Mouse (Mus musculus): ENCODE data around the gene Kdelr1. TPM values are rescaled to one million over a fixed set of nuclear protein-coding genes. Genes with fewer than 3 reads are reported as not detected.
A peak's percentile ranks its signal among the peaks of the same experiment; 100 is the strongest.
"Not testable (repeated sequence)": the region's sequence is repeated elsewhere in the genome, so short reads cannot be mapped to it uniquely, and the experiment has no call there.

Kdelr1 gene
- polyA plus RNA-seq, 1 experiment from 2014 or later: 74.4 TPM

GRCm38 (mm10) chr7:45870282-45871058, 2.1 kb upstream of the Kdelr1 start:
- ATAC-seq (ENCODE audit: insufficient number of reproducible peaks, insufficient read depth, low FRiP score, low TSS enrichment, low read depth): no peak
- H3K36me3 ChIP-seq: peaks cover 14% of the 10 kb centered on the region
- no peak overlapping the region for H3K27ac ChIP-seq
- H3K4me2 ChIP-seq: peak overlapping the region; percentile 70
- no peaks in the 10 kb centered on the region for H3K9me3 ChIP-seq
- peaks cover 53% of the 10 kb centered on the region for H3K27me3 ChIP-seq
- WGBS: 1% methylated on average over 30 of the region's 30 CpGs
- peak overlapping the region; percentile 36 for H3K4me3 ChIP-seq
- H3K4me1 ChIP-seq: peaks cover 56% of the 10 kb centered on the region
- peak overlapping the region; percentile 71 for H3K9ac ChIP-seq

GRCm38 (mm10) chr7:45873061-45873947, 732 bp downstream of the Kdelr1 start:
- H3K9me3 ChIP-seq: no peaks in the 10 kb centered on the region
- H3K27ac ChIP-seq: peak overlapping the region; percentile 86
- peak overlapping the region; percentile 88 for H3K4me2 ChIP-seq
- H3K4me1 ChIP-seq: peaks cover 44% of the 10 kb centered on the region
- H3K36me3 ChIP-seq: peaks cover 39% of the 10 kb centered on the region
- WGBS: 2% methylated on average over 28 of the region's 28 CpGs
- peak; percentile 53 for ATAC-seq (ENCODE audit: insufficient number of reproducible peaks, insufficient read depth, low FRiP score, low TSS enrichment, low read depth)
- H3K4me3 ChIP-seq: peak overlapping the region; percentile 88
- H3K9ac ChIP-seq: peak overlapping the region; percentile 98
- peaks cover 39% of the 10 kb centered on the region for H3K27me3 ChIP-seq

GRCm38 (mm10) chr7:45876895-45877294, 4.3 kb downstream of the Kdelr1 start:
- Histone ChIP-seq H3K4me3 (no peak overlapping the region), H3K36me3 (peaks cover 74% of the 10 kb centered on the region), H3K27me3 (peaks cover 3% of the 10 kb centered on the region)

DNA sequence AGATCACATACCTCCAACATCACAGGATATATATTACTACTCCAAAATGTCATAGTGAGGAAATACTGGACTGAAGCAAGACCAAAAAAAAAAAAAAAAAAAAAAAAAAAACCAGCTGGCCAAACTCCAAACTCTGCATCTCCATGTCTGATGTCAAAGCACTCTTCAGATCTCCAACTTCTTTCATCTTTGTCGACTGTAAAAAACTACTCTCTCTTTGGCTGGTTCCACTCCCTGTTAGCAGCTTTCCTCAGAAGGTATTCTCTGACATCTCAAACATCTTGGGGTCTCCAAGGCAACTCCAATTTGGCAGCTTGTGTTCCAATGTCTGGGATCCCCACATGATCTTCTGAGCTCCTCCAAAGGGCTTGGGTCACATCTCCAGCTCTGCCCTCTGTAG, 5.7 kb downstream of the Kdelr1 start, which contains the start of gene Grin2d:
TSS of gene Grin2d (minus strand) at position 101 of the 400 bp plus-strand sequence.
- not testable (repeated sequence) for H3K9ac ChIP-seq; H3K4me2 ChIP-seq; H3K27ac ChIP-seq; H3K9me3 ChIP-seq; H3K27me3 ChIP-seq; ATAC-seq (ENCODE audit: insufficient number of reproducible peaks, insufficient read depth, low FRiP score, low TSS enrichment, low read depth); H3K4me3 ChIP-seq
- peaks cover 88% of the 10 kb centered on the region for H3K36me3 ChIP-seq
- 97% methylated on average over 1 of the region's 1 CpGs for WGBS
- H3K4me1 ChIP-seq: peaks cover 20% of the 10 kb centered on the region

More at GRCm38 (mm10) chr7:45876895-45877294, 4.3 kb downstream of the Kdelr1 start:
- no peak overlapping the region for H3K27ac ChIP-seq
- 0 out of 2 replicates have a peak, but pooled peaks cover 3% of the 10 kb centered on the region for H3K9me3 ChIP-seq
- H3K4me1 ChIP-seq: peaks cover 20% of the 10 kb centered on the region
- H3K4me2 ChIP-seq: no peak overlapping the region
- 98% methylated on average over 7 of the region's 7 CpGs for WGBS
- H3K9ac ChIP-seq: no peak overlapping the region
- no peak for ATAC-seq (ENCODE audit: insufficient number of reproducible peaks, insufficient read depth, low FRiP score, low TSS enrichment, low read depth)

GRCm38 (mm10) chr7:45880531-45880930, 8.0 kb downstream of the Kdelr1 start:
- Histone ChIP-seq H3K4me2 (no peak overlapping the region), H3K36me3 (peaks cover 96% of the 10 kb centered on the region)

GRCm38 (mm10) chr7:45881011-45881410, 8.4 kb downstream of the Kdelr1 start:
- ATAC-seq (ENCODE audit: insufficient number of reproducible peaks, insufficient read depth, low FRiP score, low TSS enrichment, low read depth): no peak
- no peak overlapping the region for H3K4me3 ChIP-seq
- peaks cover 93% of the 10 kb centered on the region for H3K36me3 ChIP-seq
- no peaks in the 10 kb centered on the region for H3K4me1 ChIP-seq
- 0 out of 2 replicates have a peak, but pooled peaks cover 3% of the 10 kb centered on the region for H3K9me3 ChIP-seq
- no peak overlapping the region for H3K9ac ChIP-seq
- 83% methylated on average over 2 of the region's 2 CpGs for WGBS
- no peak overlapping the region for H3K27ac ChIP-seq
- no peak overlapping the region for H3K4me2 ChIP-seq
- no peaks in the 10 kb centered on the region for H3K27me3 ChIP-seq

More at GRCm38 (mm10) chr7:45880531-45880930, 8.0 kb downstream of the Kdelr1 start:
- Histone ChIP-seq H3K4me3 (no peak overlapping the region), H3K27ac (no peak overlapping the region), H3K9me3 (0 out of 2 replicates have a peak, but pooled peaks cover 3% of the 10 kb centered on the region), H3K9ac (no peak overlapping the region), H3K27me3 (no peaks in the 10 kb centered on the region), H3K4me1 (peaks cover 2% of the 10 kb centered on the region; the same call in 1 of the 2 replicates)
- no peak for ATAC-seq (ENCODE audit: insufficient number of reproducible peaks, insufficient read depth, low FRiP score, low TSS enrichment, low read depth)
- WGBS: 97% methylated on average over 4 of the region's 4 CpGs

- H3K27ac ChIP-seq: no peak overlapping the region
- no peaks in the 10 kb centered on the region for H3K4me1 ChIP-seq
- 57% methylated on average over 3 of the region's 3 CpGs for WGBS
- ATAC-seq (ENCODE audit: insufficient number of reproducible peaks, insufficient read depth, low FRiP score, low TSS enrichment, low read depth): no peak
- no peak overlapping the region for H3K4me2 ChIP-seq
- H3K36me3 ChIP-seq: peaks cover 35% of the 10 kb centered on the region
- no peaks in the 10 kb centered on the region for H3K9me3 ChIP-seq
- 0 out of 2 replicates have a peak overlapping the region, but pooled peaks have one; percentile 22 for H3K9ac ChIP-seq
- H3K27me3 ChIP-seq: no peaks in the 10 kb centered on the region
- no peak overlapping the region for H3K4me3 ChIP-seq
Observed at GRCm38 (mm10) chr7:45887246-45887645, 14.7 kb downstream of the Kdelr1 start.

DNA sequence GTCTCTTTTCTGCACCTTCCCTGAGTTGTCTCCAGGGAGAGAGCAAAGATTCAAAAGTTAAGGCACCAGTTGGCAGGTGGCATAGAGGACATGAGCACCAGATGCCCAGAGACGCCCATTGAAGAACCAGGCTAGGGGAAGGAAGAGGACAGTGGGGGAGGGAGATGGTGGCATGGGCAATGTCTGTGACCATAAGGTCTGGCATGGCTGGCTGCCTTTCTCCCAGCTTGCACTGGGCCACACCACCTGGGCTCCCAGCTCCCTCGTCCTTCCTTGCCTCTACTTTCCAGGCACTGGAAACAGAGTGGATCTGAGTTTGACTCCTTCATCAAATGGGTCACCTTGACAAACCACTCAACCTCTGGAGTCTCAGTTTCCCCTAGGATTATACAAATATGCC, 20.1 kb downstream of the Kdelr1 start:
- H3K27me3 ChIP-seq: no peaks in the 10 kb centered on the region
- H3K9ac ChIP-seq: no peak overlapping the region
- 66% methylated on average over 2 of the region's 2 CpGs for WGBS
- H3K27ac ChIP-seq: no peak overlapping the region
- no peak overlapping the region for H3K4me2 ChIP-seq
- H3K9me3 ChIP-seq: no peaks in the 10 kb centered on the region
- no peak for ATAC-seq (ENCODE audit: insufficient number of reproducible peaks, insufficient read depth, low FRiP score, low TSS enrichment, low read depth)
- H3K36me3 ChIP-seq: no peaks in the 10 kb centered on the region
- H3K4me3 ChIP-seq: no peak overlapping the region
- H3K4me1 ChIP-seq: peaks cover 7% of the 10 kb centered on the region; the same call in 1 of the 2 replicates

DNA sequence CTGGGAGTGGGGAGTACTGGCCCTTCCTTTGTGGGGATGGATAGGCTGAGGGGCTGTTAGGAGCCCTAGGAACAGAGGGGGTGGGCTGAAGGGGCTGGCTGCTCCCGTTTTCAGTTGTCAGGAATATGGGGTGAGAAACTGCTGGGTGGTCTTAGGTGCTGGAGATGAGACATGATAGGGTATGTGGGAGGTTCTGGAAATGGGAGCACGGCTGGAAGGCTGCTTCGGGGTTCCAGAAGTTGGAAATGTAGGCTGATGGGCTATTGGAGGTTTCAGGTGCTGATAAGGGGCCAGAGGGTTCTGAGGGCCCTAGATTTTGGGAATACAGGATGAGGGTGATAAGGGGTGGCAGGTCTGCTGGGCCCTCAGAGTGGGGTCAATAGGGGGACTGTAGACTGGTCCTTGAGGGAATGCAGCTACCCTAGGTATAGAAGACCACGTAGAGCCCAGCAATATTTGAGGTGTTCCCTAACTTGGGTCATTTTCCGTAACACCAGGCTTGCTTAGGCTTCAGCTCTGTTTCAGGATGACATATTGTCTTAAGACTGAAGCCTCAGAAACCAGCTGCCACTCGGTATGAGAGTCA, 23.5 kb downstream of the Kdelr1 start:
- Histone ChIP-seq H3K4me1 (peaks cover 13% of the 10 kb centered on the region), H3K36me3 (no peaks in the 10 kb centered on the region), H3K4me3 (peak overlapping the region; percentile 60), H3K4me2 (peak overlapping the region; percentile 91), H3K9ac (0 out of 2 replicates have a peak overlapping the region, but pooled peaks have one; percentile 21), H3K9me3 (no peaks in the 10 kb centered on the region), H3K27me3 (no peaks in the 10 kb centered on the region), H3K27ac (no peak overlapping the region)
- no peak for ATAC-seq (ENCODE audit: insufficient number of reproducible peaks, insufficient read depth, low FRiP score, low TSS enrichment, low read depth)
- WGBS: 81% methylated on average over 6 of the region's 6 CpGs

DNA sequence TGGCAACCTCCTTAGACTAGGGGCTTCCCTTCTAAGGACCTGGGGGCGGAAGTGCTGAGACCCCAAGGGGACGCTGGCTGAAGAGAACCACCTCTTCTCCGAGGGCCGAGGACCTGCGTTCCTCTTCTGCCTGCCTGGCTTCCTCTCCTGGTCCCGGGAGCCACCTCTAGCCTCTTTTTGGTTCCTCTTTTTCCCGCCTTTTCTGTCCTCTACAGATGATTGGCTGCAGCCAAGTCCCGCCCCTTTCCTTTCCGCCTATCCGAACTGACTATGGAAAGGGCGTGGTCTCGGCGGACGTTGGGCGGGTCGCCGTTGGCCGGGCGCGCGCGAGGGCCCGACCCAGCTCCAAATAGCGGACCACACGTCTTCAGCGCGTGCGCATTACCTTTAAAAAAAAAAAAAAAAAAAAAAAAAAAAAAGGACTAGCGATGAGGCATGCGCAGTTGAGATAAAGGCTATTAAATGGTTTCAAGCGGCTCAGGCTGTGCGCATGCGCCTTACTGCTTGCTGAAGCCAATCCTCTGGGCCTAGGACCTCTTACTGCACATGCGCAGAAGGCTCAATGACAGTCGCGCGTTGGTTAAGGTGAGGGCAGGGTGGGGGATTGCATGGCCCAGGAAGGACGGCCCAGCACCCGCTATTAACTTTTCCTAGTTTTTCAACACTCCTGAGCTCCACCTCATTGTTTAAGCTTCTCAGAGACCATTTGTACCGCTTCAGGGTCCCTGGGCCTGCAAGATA, 24.1 kb downstream of the Kdelr1 start, which contains the start of the genes Syngr4 and Tmem143:
TSS of gene Syngr4 (minus strand) at position 198 of the 741 bp plus-strand sequence.
TSS of gene Tmem143 (plus strand) at position 425 of the 741 bp plus-strand sequence.
- Histone ChIP-seq H3K27ac (peak within 1 kb of the TSS; percentile 80), H3K27me3 (no peaks in the 10 kb centered on the region), H3K4me3 (peak within 1 kb of the TSS; percentile 60), H3K4me1 (peaks cover 13% of the 10 kb centered on the region), H3K4me2 (peak within 1 kb of the TSS; percentile 91), H3K36me3 (no peaks in the 10 kb centered on the region), H3K9ac (peak within 1 kb of the TSS; percentile 83), H3K9me3 (no peaks in the 10 kb centered on the region)
- peak; percentile 87 for ATAC-seq (ENCODE audit: insufficient number of reproducible peaks, insufficient read depth, low FRiP score, low TSS enrichment, low read depth)
- WGBS: 1% methylated on average over 40 of the region's 40 CpGs
